22 mouse cellular contexts compared by ENCODE assay signal in the genomic region with DNA sequence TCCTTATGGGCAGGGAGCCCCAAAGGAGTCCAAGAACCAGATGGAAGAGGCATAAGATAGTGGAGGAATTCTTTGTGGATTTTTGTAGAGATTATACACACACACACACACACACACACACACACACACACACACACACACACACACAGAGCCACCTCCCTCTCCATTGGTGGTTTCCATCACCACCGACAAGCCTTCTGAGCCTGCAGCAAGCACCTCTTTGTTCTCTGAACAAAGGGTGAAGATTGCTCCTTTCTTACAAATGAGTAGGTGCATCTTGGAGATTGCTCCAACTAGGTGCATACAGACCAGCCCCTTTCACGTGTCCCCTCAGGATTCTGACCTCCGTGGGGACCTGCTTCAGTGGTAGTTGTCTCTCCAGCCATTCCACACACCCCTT.
DNase-seq lines count a peak whose midpoint lies in the region; ATAC-seq and TF ChIP-seq lines count a peak whose summit lies in the region.
"Had no signal": no experiment of that assay in that cellular context is flagged by ENCODE, and none has a peak within 500 bp of the region (broad histone marks: within the 10 kb centered on the region; RNA-seq: fewer than 3 reads in every experiment).

No protein-coding gene starts in this region.

- H3K27me3 ChIP-seq in forebrain, postnatal 0 days (ENCODE audit: insufficient read depth, low read length), result no peaks in the 10 kb centered on the region
- no peaks in the 10 kb centered on the region for H3K27me3 ChIP-seq in forebrain, embryonic 11.5 days (ENCODE audit: control insufficient read depth, insufficient read depth, low read length)
- no peaks in the 10 kb centered on the region for H3K27me3 ChIP-seq in midbrain, embryonic 16.5 days (ENCODE audit: control insufficient read depth, insufficient read depth, low read depth, low read length)
- H3K27me3 ChIP-seq in midbrain, embryonic 13.5 days, result 0 out of 2 replicates have a peak, but pooled peaks cover 2% of the 10 kb centered on the region
- H3K27me3 ChIP-seq in intestine, postnatal 0 days (replicated peaks; ENCODE audit: control insufficient read depth, insufficient read depth, low read length), result no peaks in the 10 kb centered on the region

- no peak for TF ChIP-seq CTCF in forebrain, postnatal 0 days (IDR thresholded peaks at IDR 0.05; ENCODE audit: low read depth)
- TF ChIP-seq CTCF in intestine, postnatal 0 days (IDR thresholded peaks at IDR 0.05; ENCODE audit: low read depth), result no peak

- H3K9me3 ChIP-seq in forebrain, postnatal 0 days (ENCODE audit: low read length), result no peaks in the 10 kb centered on the region
- H3K9me3 ChIP-seq in forebrain, embryonic 11.5 days (ENCODE audit: control insufficient read depth, low read length), result no peaks in the 10 kb centered on the region
- no peaks in the 10 kb centered on the region for H3K9me3 ChIP-seq in midbrain, embryonic 16.5 days (replicated peaks; ENCODE audit: control insufficient read depth, low read length, poor library complexity, severe bottlenecking)
- no peaks in the 10 kb centered on the region for H3K9me3 ChIP-seq in midbrain, embryonic 13.5 days
- no peaks in the 10 kb centered on the region for H3K9me3 ChIP-seq in intestine, postnatal 0 days (ENCODE audit: control insufficient read depth)
- H3K9me3 ChIP-seq: embryonic facial prominence, embryonic 15.5 days; heart, embryonic 13.5 days; hindbrain, embryonic 12.5 days had no signal

- no peaks in the 10 kb centered on the region for H3K4me1 ChIP-seq in forebrain, postnatal 0 days (ENCODE audit: insufficient read depth)
- H3K4me1 ChIP-seq in forebrain, embryonic 11.5 days (replicated peaks; ENCODE audit: control insufficient read depth, insufficient read depth, low read length), result no peaks in the 10 kb centered on the region
- no peaks in the 10 kb centered on the region for H3K4me1 ChIP-seq in midbrain, embryonic 16.5 days (ENCODE audit: control insufficient read depth, insufficient read depth, low read length)
- peaks cover 9% of the 10 kb centered on the region; the same call in 1 of the 2 replicates for H3K4me1 ChIP-seq in midbrain, embryonic 13.5 days (replicated peaks)
- no peaks in the 10 kb centered on the region for H3K4me1 ChIP-seq in intestine, postnatal 0 days (replicated peaks; ENCODE audit: control insufficient read depth, insufficient read depth, low read length)
- H3K4me1 ChIP-seq: embryonic facial prominence, embryonic 15.5 days; hindbrain, embryonic 12.5 days had no signal

- H3K4me2 ChIP-seq in forebrain, postnatal 0 days (ENCODE audit: low read depth), result no peak overlapping the region
- no peak overlapping the region for H3K4me2 ChIP-seq in forebrain, embryonic 11.5 days (ENCODE audit: low read depth, low read length, severe bottlenecking)
- no peak overlapping the region for H3K4me2 ChIP-seq in midbrain, embryonic 16.5 days (ENCODE audit: low read length)
- H3K4me2 ChIP-seq in midbrain, embryonic 13.5 days (replicated peaks), result no peak overlapping the region
- no peak overlapping the region for H3K4me2 ChIP-seq in intestine, postnatal 0 days (replicated peaks; ENCODE audit: low read depth)
- H3K4me2 ChIP-seq: embryonic facial prominence, embryonic 15.5 days; heart, embryonic 13.5 days; hindbrain, embryonic 12.5 days had no signal

- H3K4me3 ChIP-seq in forebrain, postnatal 0 days (ENCODE audit: low read depth, low read length), result no peak overlapping the region
- H3K4me3 ChIP-seq in forebrain, embryonic 11.5 days (ENCODE audit: low read depth, low read length), result no peak overlapping the region
- H3K4me3 ChIP-seq in midbrain, embryonic 16.5 days (ENCODE audit: low read depth, low read length), result no peak overlapping the region
- H3K4me3 ChIP-seq in midbrain, embryonic 13.5 days (replicated peaks), result no peak overlapping the region
- H3K4me3 ChIP-seq in intestine, postnatal 0 days (ENCODE audit: low read depth, low read length), result no peak overlapping the region
- H3K4me3 ChIP-seq: embryonic facial prominence, embryonic 15.5 days; erythroblast, embryonic 14.5 days; gastrocnemius, adult 2 months; heart, embryonic 13.5 days; hindbrain, embryonic 12.5 days had no signal

- peak; percentile 69; the same call in 1 of the 2 replicates for ATAC-seq in forebrain, postnatal 0 days
- no peak for ATAC-seq in forebrain, embryonic 11.5 days (replicated peaks; ENCODE audit: low FRiP score)
- no peak for ATAC-seq in midbrain, embryonic 16.5 days
- no peak for ATAC-seq in midbrain, embryonic 13.5 days
- ATAC-seq in intestine, postnatal 0 days, result no peak
- ATAC-seq: hindbrain, postnatal 0 days had no signal

- 13% methylated on average over 3 of the region's 3 CpGs for WGBS in forebrain, postnatal 0 days
- WGBS in forebrain, embryonic 11.5 days, result 27% methylated on average over 3 of the region's 3 CpGs
- 19% methylated on average over 3 of the region's 3 CpGs for WGBS in midbrain, embryonic 16.5 days
- WGBS in midbrain, embryonic 13.5 days, result 14% methylated on average over 3 of the region's 3 CpGs
- WGBS in intestine, postnatal 0 days, result 46% methylated on average over 3 of the region's 3 CpGs

- peak overlapping the region; percentile 54 for H3K27ac ChIP-seq in forebrain, postnatal 0 days (ENCODE audit: low read depth, low read length)
- H3K27ac ChIP-seq in forebrain, embryonic 11.5 days (ENCODE audit: low read depth, low read length), result no peak overlapping the region
- no peak overlapping the region for H3K27ac ChIP-seq in midbrain, embryonic 16.5 days (ENCODE audit: low read length)
- H3K27ac ChIP-seq in midbrain, embryonic 13.5 days, result no peak overlapping the region
- H3K27ac ChIP-seq in intestine, postnatal 0 days (ENCODE audit: low read depth, low read length), result no peak overlapping the region
- H3K27ac ChIP-seq: embryonic facial prominence, embryonic 15.5 days; gastrocnemius, adult 2 months; heart, embryonic 13.5 days; hindbrain, embryonic 12.5 days; hindbrain, postnatal 0 days had no signal

- H3K9ac ChIP-seq in forebrain, postnatal 0 days, result no peak overlapping the region
- no peak overlapping the region for H3K9ac ChIP-seq in forebrain, embryonic 11.5 days (ENCODE audit: low read length)
- H3K9ac ChIP-seq in midbrain, embryonic 16.5 days (ENCODE audit: low read depth, low read length), result peak overlapping the region; percentile 16; the same call in 1 of the 2 replicates
- no peak overlapping the region for H3K9ac ChIP-seq in midbrain, embryonic 13.5 days (replicated peaks)
- no peak overlapping the region for H3K9ac ChIP-seq in intestine, postnatal 0 days (ENCODE audit: low read depth, low read length)
- H3K9ac ChIP-seq: embryonic facial prominence, embryonic 15.5 days; heart, embryonic 13.5 days; hindbrain, embryonic 12.5 days had no signal

- no peaks in the 10 kb centered on the region for H3K36me3 ChIP-seq in forebrain, postnatal 0 days (ENCODE audit: insufficient read depth)
- H3K36me3 ChIP-seq in forebrain, embryonic 11.5 days (ENCODE audit: control insufficient read depth, insufficient read depth, low read length), result no peaks in the 10 kb centered on the region
- no peaks in the 10 kb centered on the region for H3K36me3 ChIP-seq in midbrain, embryonic 16.5 days (ENCODE audit: control insufficient read depth, insufficient read depth, low read length)
- H3K36me3 ChIP-seq in midbrain, embryonic 13.5 days, result no peaks in the 10 kb centered on the region
- no peaks in the 10 kb centered on the region for H3K36me3 ChIP-seq in intestine, postnatal 0 days (ENCODE audit: control insufficient read depth, insufficient read depth)
- H3K36me3 ChIP-seq: embryonic facial prominence, embryonic 15.5 days; heart, embryonic 13.5 days; hindbrain, embryonic 12.5 days had no signal

- no peak for DNase-seq in forebrain, postnatal 0 days
- DNase-seq in forebrain, embryonic 11.5 days (ENCODE audit: low spot score), result no peak
- peak; percentile 78 for DNase-seq in ZHBTc4 (ENCODE audit: low read depth, low spot score)
- DNase-seq: adrenal gland, adult 8-10 months; adrenal gland, postnatal 36 days; cerebellum, adult 11 months; cerebellum, adult 8-10 months; cerebellum, postnatal 14 days; embryo, embryonic 11 days; gastrocnemius, adult 2 months; gastrocnemius, postnatal 25 days; heart, adult 11 months; heart, postnatal 36 days; kidney, adult 18-20 months had no signal
